Mouse (Mus musculus) spleen, adult 2 months (tissue): ENCODE data around the gene Zfp318.

Source experiments
- CTCF ChIP-seq: fragments of 200-500 bp; IDR thresholded peaks from 2 replicates; pipeline ENCODE4 v1.5.1; 2011; ENCODE audit warnings: mild to moderate bottlenecking, inconsistent platforms; ENCODE audit not compliant: insufficient read depth, insufficient read length, insufficient replicate concordance; ENCODE audit errors: extremely low read depth
- POLR2A ChIP-seq: fragments of 200-500 bp; IDR thresholded peaks from 2 replicates; pipeline ENCODE4 v1.6.1; 2011; ENCODE audit warnings: low read depth, low read length, inconsistent platforms

- TF ChIP-seq CTCF = no peak
- no peak for TF ChIP-seq POLR2A
Measured at GRCm38 (mm10) chr17:46439176-46439575, 55.6 kb downstream of the Zfp318 start.
